Mouse (Mus musculus): Measurements from ENCODE around the gene Dmkn. TPM values are rescaled to one million over a fixed set of nuclear protein-coding genes. Genes with fewer than 3 reads are reported as not detected.
"Not testable (repeated sequence)": the region's sequence is repeated elsewhere in the genome, so short reads cannot be mapped to it uniquely, and the experiment has no call there.

Gene Dmkn
- total RNA-seq (2021), result 1 to 10 TPM in 1 of 2 experiments, under 1 TPM in 1; 0.98 to 1.2 TPM
- long read RNA-seq, experiment 1, result 0 reads
- long read RNA-seq, experiment 2, result 0 reads

DNA sequence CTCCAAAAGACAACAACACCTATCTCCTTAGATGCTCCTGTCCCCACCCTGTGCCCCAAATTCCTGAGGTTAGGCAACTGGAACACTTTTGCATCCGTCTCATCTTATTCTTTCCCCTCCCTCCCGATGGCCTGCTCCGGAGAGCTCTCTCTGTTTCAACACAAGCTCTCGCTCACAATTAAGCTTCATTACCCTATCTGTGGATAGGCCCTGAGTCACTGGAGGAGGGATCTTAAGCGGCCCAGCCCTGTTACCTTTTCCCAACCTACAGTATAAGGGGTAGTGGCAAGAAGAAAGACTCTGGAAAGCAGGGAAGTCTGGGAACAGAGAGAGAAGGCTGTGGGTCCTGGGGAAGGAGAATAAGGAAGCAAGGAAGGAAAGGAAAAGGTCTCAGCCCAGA, at the start of gene Dmkn:
Dmkn (plus strand) TSS at position 301 of the 400 bp plus-strand sequence.
- TF ChIP-seq CTCF (IDR thresholded peaks at IDR 0.05), result no peak
- Histone ChIP-seq H3K27ac (no peak within 1 kb of the TSS), H3K4me3 (no peak within 1 kb of the TSS)
- intact Hi-C loops (cut with DNase I), result no loop called here
- DNase-seq, result no peak

DNA sequence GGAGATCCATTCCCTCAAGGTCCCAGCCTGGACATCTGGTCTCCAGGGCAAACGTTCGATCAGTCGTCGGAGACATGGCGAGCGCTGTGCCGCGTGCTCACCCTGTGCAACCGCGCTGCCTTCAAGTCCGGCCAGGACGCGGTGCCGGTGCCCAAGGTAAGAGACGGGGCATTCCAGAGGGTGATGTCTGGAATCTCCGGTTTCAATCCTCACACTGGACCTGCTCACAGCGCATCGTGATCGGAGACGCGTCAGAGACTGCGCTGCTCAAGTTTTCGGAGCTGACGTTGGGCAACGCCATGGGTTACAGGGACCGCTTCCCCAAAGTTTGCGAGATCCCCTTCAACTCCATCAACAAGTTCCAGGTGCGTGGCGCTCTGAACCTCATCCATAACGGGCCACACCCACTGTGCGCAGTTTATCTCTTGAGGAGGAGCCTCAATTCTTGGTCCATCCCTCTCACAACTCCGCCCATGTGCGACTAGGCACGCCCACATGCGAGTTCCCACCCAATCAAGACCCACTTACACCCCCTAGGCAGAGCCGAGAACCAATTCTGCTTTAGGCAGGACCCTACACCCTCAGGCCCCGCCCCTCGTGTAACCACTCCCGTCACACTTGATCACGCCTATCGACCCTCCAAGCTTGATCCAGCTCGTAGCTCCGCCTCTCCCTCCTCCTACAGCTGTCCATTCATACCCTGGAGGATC, 46.4 kb upstream of the Dmkn start:
- intact Hi-C loops (cut with DNase I), result no loop called here
- peak overlapping the region; percentile 64 for H3K4me3 ChIP-seq
- no peak overlapping the region for H3K27ac ChIP-seq
- no peak for TF ChIP-seq CTCF (IDR thresholded peaks at IDR 0.05)
- peak; percentile 63 for DNase-seq

DNA sequence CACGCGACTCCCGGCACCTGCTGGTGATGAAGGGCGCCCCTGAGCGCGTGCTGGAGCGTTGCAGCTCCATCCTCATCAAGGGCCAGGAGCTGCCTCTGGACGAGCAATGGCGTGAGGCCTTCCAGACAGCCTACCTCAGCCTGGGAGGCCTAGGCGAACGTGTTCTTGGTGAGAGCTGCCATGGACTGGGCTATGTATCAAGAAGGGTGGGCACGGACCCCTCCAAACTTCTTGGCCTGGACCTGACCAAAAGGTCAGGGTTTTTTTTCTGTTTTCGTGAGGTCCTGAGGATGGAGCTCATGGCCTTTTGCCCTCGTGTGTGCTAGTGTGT, 45.9 kb upstream of the Dmkn start:
- Histone ChIP-seq H3K4me3 (peak overlapping the region; percentile 64), H3K27ac (no peak overlapping the region)
- DNase-seq, result no peak
- peak; percentile 8; the same call in 1 of the 2 replicates for TF ChIP-seq CTCF (IDR thresholded peaks at IDR 0.05)
- intact Hi-C loops (cut with DNase I), result no loop called here

DNA sequence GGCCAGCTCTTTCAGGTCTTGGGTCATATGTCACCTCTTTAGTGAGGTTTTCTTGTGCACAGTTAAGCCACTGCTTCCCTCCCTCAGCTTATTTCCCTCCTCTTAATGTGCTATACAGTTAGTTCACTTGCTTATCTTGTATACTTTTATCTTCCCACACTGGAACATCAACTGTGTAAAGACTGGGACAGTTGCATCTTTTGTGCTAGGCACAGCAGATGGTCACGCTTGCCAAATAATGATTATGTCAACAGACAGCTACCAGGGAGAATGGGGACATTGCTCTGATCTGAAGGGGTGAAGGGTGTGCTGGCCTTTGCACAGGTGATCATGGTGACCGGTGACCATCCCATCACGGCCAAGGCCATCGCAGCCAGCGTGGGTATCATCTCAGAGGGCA, 43.9 kb upstream of the Dmkn start:
- intact Hi-C loops (cut with DNase I), result no loop called here
- Histone ChIP-seq H3K4me3 (no peak overlapping the region), H3K27ac (no peak overlapping the region)
- DNase-seq, result no peak
- TF ChIP-seq CTCF (IDR thresholded peaks at IDR 0.05), result no peak

DNA sequence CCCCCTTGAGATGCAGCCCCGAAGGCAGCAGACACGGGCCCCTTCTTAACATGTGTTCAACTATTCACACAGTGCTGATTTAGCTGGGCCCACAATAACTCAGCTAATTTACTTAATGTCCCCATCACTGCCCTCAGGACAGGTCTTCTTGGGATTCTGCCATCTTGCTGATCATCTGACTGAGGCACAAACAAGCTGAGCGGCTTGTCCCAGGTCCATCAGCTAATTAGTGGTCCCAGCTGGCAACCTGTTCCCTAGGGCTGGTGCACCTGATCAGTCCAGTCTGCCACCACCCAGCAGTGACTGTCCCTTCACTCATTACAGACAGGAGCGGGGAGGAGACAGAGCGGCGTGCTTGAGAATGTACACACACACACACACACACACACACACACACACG, 42.3 kb upstream of the Dmkn start:
- H3K4me3 ChIP-seq, result no peak overlapping the region
- H3K27ac ChIP-seq, result no peak overlapping the region
- no peak for TF ChIP-seq CTCF (IDR thresholded peaks at IDR 0.05)
- intact Hi-C loops (cut with DNase I), result no loop called here
- DNase-seq, result no peak

DNA sequence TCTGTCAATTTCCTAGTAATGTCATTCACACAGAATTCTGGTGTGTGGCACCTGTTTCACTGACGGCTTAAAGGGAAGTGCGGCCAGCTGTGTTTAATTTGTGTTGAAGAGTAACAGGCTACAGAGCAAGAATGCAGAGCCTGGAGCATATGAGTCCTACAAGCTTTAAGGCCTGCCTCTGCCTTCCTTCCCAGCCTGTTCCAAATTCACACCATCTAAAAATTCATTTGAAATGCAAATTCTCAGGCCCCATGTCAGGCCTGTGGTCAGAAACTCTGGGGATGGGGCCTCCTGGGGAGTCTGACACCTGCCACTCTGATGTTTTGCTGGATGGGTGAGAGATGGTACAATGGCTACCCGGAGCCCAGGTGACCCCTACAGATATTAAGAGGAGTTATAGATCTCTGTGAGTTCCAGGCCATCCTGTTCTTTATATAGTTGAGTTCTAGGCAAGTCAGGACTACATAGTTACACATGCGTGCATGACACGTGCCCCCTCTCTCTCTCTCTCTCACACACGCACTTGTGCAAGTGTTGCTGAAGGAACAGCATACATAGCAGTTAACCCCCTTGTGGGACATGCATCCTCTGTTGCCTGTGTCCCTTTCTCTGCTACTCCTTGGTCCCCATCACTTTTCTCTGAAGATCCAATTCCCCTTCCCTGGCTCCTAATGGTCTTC, 40.1 kb upstream of the Dmkn start:
- intact Hi-C loops (cut with DNase I), result no loop called here
- no peak overlapping the region for H3K27ac ChIP-seq
- no peak for TF ChIP-seq CTCF (IDR thresholded peaks at IDR 0.05)
- no peak overlapping the region for H3K4me3 ChIP-seq
- no peak for DNase-seq

DNA sequence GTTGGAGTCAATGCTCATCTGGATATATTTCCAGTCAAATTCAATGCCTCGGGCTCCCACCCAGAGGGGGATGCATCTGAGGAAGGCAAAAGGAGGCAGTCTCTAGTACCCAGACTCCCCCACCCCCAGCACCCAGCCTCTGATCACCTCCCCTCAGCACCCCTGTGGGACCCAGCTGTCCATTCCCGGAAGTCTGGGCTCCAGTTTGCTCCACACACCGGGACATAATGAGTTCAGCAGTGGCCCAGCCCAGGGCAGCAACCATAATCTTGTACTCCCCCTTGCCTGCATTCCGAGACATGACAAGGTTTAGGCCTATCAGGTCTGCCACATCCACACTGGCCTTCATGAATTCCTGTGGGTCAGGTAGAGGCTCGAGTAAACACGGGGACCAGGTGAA, 35.3 kb upstream of the Dmkn start:
- Histone ChIP-seq H3K4me3 (peak overlapping the region; percentile 96), H3K27ac (peak overlapping the region; percentile 92)
- no peak for DNase-seq
- intact Hi-C loops (cut with DNase I), result loop anchor here (2.0 to 5.0 kb wide), 2 partner anchors 76 to 405 kb away; partner anchors contain the start of genes Rbm42 and Sdhaf1
- TF ChIP-seq CTCF (IDR thresholded peaks at IDR 0.05), result no peak

DNA sequence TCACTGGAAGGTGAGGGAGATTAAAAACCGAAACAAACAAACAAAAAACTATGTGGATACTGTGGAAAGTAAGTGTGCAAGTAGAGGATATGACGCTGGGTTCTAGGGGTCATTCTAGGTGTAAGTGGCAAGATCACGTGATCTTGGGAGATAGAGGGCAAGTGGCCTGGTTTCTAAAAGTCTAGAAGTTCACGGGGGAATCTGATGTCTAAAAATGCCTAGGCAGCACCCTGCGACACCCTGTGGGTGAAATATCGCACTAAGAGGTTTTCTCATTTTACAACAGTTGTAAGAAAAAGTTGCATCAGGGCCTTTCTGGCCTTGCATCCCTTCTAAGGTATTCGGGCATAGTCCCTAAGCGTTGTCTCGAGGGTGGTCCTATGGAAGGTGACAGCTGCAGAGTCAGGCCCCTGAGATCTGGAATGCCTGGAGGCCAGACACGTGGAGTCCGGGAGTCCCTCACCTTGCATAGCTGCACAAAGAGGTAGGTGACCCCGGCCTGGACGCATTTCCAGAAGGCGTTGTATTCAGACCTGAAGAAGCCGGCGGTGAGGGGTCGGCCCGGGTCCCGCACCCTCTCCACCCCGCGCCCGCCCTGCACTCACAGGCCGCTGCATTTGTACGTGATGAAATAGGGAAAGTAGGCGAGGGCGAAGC, 34.7 kb upstream of the Dmkn start:
- TF ChIP-seq CTCF (IDR thresholded peaks at IDR 0.05), result no peak
- Histone ChIP-seq H3K4me3 (peak overlapping the region; percentile 96), H3K27ac (peak overlapping the region; percentile 92)
- intact Hi-C loops (cut with DNase I), result loop anchor here (2.0 to 5.0 kb wide), 2 partner anchors 77 to 406 kb away; partner anchors contain the start of genes Rbm42 and Sdhaf1
- DNase-seq, result no peak

DNA sequence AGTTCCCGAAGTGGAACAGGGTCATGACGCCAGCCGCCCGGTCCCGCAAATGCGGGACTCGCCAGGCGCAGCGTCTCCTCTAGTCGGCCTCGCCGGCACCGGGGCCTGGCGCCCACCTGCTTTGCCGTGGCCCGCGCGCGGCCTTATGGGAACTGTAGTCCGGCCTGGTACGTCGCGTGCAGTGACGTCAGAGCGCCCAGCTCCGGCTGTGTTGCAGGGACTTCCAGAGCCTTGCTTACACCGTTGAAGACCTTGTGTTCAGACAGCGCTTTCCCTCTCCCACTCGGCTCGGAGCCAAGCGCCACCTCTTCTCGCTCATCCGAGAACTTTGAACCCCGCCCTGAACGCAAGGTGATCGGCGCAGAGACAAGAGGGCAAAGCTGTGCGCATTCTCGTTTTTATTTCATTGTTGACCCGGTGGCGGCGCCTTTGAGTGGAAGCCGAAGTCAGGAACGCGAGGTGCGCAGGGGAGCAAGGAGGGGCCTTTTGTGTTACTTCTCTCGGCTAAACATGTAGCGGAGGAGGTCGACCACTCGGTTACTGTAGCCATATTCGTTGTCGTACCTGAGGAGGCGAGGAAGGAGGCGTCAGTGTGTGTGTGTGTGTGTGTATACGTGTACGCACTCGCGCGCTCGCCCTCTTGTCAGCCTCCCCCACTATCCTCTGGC, 34.0 kb upstream of the Dmkn start, which contains the start of gene Tmem147:
Tmem147 (minus strand) TSS at position 145 of the 668 bp plus-strand sequence.
- TF ChIP-seq CTCF (IDR thresholded peaks at IDR 0.05), result peak; percentile 21; the same call in 1 of the 2 replicates
- peak; percentile 97 for DNase-seq
- H3K4me3 ChIP-seq, result peak within 1 kb of the TSS; percentile 96
- peak within 1 kb of the TSS; percentile 92 for H3K27ac ChIP-seq
- intact Hi-C loops (cut with DNase I), result loop anchor here (2.0 to 5.0 kb wide), 2 partner anchors 77 to 407 kb away; partner anchors contain the start of genes Rbm42 and Sdhaf1

DNA sequence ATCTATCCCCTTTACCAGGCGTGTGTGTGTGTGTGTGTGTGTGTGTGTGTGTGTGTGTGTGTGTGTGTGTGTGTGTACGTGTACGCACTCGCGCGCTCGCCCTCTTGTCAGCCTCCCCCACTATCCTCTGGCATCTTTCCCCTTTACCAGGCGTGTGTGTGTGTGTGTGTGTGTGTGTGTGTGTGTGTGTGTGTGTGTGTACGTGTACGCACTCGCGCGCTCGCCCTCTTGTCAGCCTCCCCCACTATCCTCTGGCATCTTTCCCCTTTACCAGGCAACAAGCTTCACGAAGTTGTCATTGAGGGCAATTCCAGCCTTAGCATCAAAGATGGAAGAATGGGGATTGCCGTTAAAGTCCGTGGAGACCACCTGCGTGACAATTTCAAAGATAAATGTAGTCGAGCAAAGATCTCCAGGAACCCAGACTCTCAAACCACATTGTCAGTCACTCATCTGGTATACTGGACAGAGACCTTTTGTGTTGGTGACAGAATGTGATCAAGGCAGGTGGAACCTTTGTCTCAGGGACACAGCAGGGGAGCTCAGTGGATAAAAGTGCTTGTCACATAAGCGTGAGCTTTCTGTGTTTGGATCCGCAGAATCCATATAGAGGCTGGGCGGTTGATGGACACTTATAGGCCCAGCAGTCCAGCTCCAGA, 33.4 kb upstream of the Dmkn start:
- intact Hi-C loops (cut with DNase I); DNase-seq: not testable (repeated sequence)
- peak overlapping the region; percentile 96 for H3K4me3 ChIP-seq
- peak overlapping the region; percentile 92 for H3K27ac ChIP-seq

DNA sequence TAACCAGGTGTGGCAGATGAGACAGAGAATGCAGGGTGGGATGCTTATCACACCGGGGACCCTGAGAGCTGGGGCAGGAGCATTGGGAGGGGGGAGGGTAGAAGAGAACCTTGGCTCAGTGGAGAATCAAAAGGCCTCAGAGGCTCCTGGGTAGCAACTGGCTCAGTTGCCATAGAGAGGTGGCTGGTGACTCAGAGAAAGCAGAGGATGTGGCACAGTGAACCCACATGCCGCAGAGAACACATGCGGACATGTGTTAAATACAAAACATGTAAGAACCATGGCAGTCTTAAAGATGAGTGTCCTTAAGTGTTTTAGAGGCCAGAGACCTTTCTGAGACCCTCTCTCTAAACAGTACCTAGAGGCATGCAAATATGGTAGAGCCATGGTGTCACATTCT, 27.3 kb upstream of the Dmkn start:
- intact Hi-C loops (cut with DNase I), result no loop called here
- Histone ChIP-seq H3K4me3 (no peak overlapping the region), H3K27ac (no peak overlapping the region)
- no peak for DNase-seq
- TF ChIP-seq CTCF (IDR thresholded peaks at IDR 0.05), result no peak

DNA sequence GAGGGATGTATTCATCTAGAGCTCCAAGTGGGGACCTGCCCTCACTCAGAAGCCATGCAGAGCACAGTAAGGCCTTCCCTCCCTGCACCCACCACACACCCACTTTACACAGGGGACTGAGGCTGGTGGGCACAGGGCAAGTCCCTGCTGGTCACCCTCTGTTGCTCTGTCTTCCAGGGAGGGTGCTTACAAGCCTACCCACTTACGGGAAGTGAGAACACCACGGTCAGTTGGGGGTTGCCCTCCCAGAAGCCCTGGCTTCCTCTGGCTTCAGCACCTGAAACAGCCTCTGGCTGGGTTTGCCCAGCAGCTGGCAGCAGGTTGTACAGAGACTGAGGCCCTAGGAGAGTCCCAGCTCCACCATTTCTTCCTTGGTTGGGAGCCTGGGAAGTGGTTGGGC, 21.0 kb upstream of the Dmkn start:
- DNase-seq; H3K4me3 ChIP-seq; intact Hi-C loops (cut with DNase I); H3K27ac ChIP-seq: not testable (repeated sequence)

DNA sequence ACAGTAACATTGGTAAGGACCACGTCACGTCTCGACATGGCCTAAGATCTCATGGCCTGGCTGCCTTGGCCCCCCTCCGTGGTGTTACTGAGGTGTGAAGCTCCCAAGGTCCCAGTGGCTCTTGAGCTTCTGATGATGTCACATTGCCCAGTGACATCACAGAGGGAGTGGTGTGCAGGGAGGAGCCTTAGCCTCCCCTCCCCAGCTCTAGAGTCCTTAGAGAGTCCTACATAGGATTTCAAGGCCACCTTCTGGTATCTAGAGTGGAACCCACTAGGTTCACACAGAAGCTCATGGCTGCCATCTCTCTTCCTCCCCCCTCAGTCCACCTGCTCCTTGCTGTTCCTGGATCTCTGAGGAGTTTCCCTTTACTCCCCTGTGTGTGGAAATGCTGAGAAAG, 19.9 kb upstream of the Dmkn start, which contains the start of gene Gapdhs:
Gapdhs (minus strand) TSS at position 65 of the 400 bp plus-strand sequence.
- H3K27ac ChIP-seq; DNase-seq; H3K4me3 ChIP-seq; intact Hi-C loops (cut with DNase I): not testable (repeated sequence)

Measured in gastrocnemius, adult 2 months (tissue).